Mouse (Mus musculus) hindbrain, embryonic 10.5 days (tissue): ENCODE measurements at regions not wholly inside any gene's neighbourhood (a gene's known extent, or its start where the extent isn't known, plus 50 kb on each side); places are given as distances from the start of the nearest gene placed in this dataset.

Experiments
- DNase-seq: peaks from one replicate; pipeline ENCODE4 v3.0.0-alpha.2; 2017; ENCODE audit warnings: low spot score
- H3K27ac ChIP-seq: fragments of 300-500 bp; sonication (generic); 2 replicates; pipeline ENCODE4 v1.5.1; 2016; ENCODE audit warnings: mild to moderate bottlenecking, moderate library complexity
- H3K27me3 ChIP-seq: fragments of 300-500 bp; sonication (generic); 2 replicates; pipeline ENCODE4 v1.6.1; 2016; ENCODE audit warnings: mild to moderate bottlenecking; ENCODE audit not compliant: poor library complexity, insufficient read depth, severe bottlenecking
- H3K36me3 ChIP-seq: fragments of 300-500 bp; sonication (generic); 2 replicates; pipeline ENCODE4 v1.6.1; 2016; ENCODE audit warnings: mild to moderate bottlenecking, moderate library complexity
- H3K4me1 ChIP-seq: fragments of 300-500 bp; sonication (generic); replicated peaks from 2 replicates; pipeline ENCODE4 v1.6.1; 2016; ENCODE audit warnings: mild to moderate bottlenecking
- H3K4me3 ChIP-seq: fragments of 300-500 bp; sonication (generic); 2 replicates; pipeline ENCODE4 v1.5.1; 2016; ENCODE audit warnings: mild to moderate bottlenecking, moderate library complexity
- H3K9me3 ChIP-seq: fragments of 300-500 bp; sonication (generic); 2 replicates; pipeline ENCODE4 v1.6.1; 2016; ENCODE audit warnings: mild to moderate bottlenecking, moderate library complexity
- WGBS: fragments of 180-500 bp; shearing (Covaris S2); methylation state at CpG from one replicate; pipeline ENCODE4 v1.1.7; 2016; 5-methylcytosine and 5-hydroxymethylcytosine counted together

GRCm38 (mm10) chr8:15394722-15395115, 348.8 kb upstream of the BB014433 start:
- Histone ChIP-seq H3K4me1 (0 out of 2 replicates have a peak, but pooled peaks cover 10% of the 10 kb centered on the region), H3K27ac (no peak overlapping the region), H3K36me3 (no peaks in the 10 kb centered on the region), H3K4me3 (no peak overlapping the region), H3K9me3 (no peaks in the 10 kb centered on the region), H3K27me3 (no peaks in the 10 kb centered on the region)
- peak; percentile 8 for DNase-seq
- WGBS = 59% methylated on average over 4 of the region's 4 CpGs

- WGBS = 56% methylated on average over 5 of the region's 5 CpGs
- 0 out of 2 replicates have a peak, but pooled peaks cover 10% of the 10 kb centered on the region for H3K4me1 ChIP-seq
- H3K36me3 ChIP-seq = no peaks in the 10 kb centered on the region
- DNase-seq = no peak
- H3K9me3 ChIP-seq = no peaks in the 10 kb centered on the region
- no peak overlapping the region for H3K4me3 ChIP-seq
- no peak overlapping the region for H3K27ac ChIP-seq
- no peaks in the 10 kb centered on the region for H3K27me3 ChIP-seq
Observed at GRCm38 (mm10) chr8:15393936-15394721, 348.3 kb upstream of the BB014433 start.

- no peak overlapping the region for H3K27ac ChIP-seq
- no peaks in the 10 kb centered on the region for H3K36me3 ChIP-seq
- 0 out of 2 replicates have a peak, but pooled peaks cover 10% of the 10 kb centered on the region for H3K4me1 ChIP-seq
- no peak overlapping the region for H3K4me3 ChIP-seq
- H3K9me3 ChIP-seq = no peaks in the 10 kb centered on the region
- DNase-seq = no peak
- 56% methylated on average over 4 of the region's 4 CpGs for WGBS
- H3K27me3 ChIP-seq = no peaks in the 10 kb centered on the region
Observed at GRCm38 (mm10) chr8:15392056-15392455, 346.2 kb upstream of the BB014433 start.

- Histone ChIP-seq H3K4me3 (no peak overlapping the region), H3K36me3 (no peaks in the 10 kb centered on the region), H3K9me3 (no peaks in the 10 kb centered on the region), H3K27me3 (no peaks in the 10 kb centered on the region), H3K4me1 (no peaks in the 10 kb centered on the region), H3K27ac (no peak overlapping the region)
- WGBS = 86% methylated on average over 5 of the region's 5 CpGs
- no peak for DNase-seq
Observed at GRCm38 (mm10) chr8:15388791-15389190, 342.9 kb upstream of the BB014433 start.

- no peak overlapping the region for H3K27ac ChIP-seq
- no peaks in the 10 kb centered on the region for H3K4me1 ChIP-seq
- no peaks in the 10 kb centered on the region for H3K27me3 ChIP-seq
- 86% methylated on average over 2 of the region's 2 CpGs for WGBS
- no peaks in the 10 kb centered on the region for H3K9me3 ChIP-seq
- no peak for DNase-seq
- H3K36me3 ChIP-seq = no peaks in the 10 kb centered on the region
- no peak overlapping the region for H3K4me3 ChIP-seq
Observed at GRCm38 (mm10) chr8:15367063-15367462, 321.2 kb upstream of the BB014433 start.

GRCm38 (mm10) chr8:15364546-15364945, 318.7 kb upstream of the BB014433 start:
- H3K4me1 ChIP-seq = no peaks in the 10 kb centered on the region
- no peak overlapping the region for H3K4me3 ChIP-seq
- no peaks in the 10 kb centered on the region for H3K36me3 ChIP-seq
- no peak overlapping the region for H3K27ac ChIP-seq
- DNase-seq = no peak
- WGBS = 98% methylated on average over 1 of the region's 1 CpGs
- H3K27me3 ChIP-seq = no peaks in the 10 kb centered on the region
- no peaks in the 10 kb centered on the region for H3K9me3 ChIP-seq

GRCm38 (mm10) chr8:15344151-15344550, 298.3 kb upstream of the BB014433 start:
- Histone ChIP-seq H3K27ac (no peak overlapping the region), H3K4me1 (no peaks in the 10 kb centered on the region)
- WGBS = 92% methylated on average over 5 of the region's 5 CpGs

GRCm38 (mm10) chr8:15343616-15344015, 297.7 kb upstream of the BB014433 start:
- H3K4me3 ChIP-seq = no peak overlapping the region
- H3K27me3 ChIP-seq = no peaks in the 10 kb centered on the region
- no peaks in the 10 kb centered on the region for H3K4me1 ChIP-seq
- H3K9me3 ChIP-seq = no peaks in the 10 kb centered on the region
- DNase-seq = no peak
- 84% methylated on average over 1 of the region's 1 CpGs for WGBS
- H3K36me3 ChIP-seq = no peaks in the 10 kb centered on the region
- no peak overlapping the region for H3K27ac ChIP-seq

More at GRCm38 (mm10) chr8:15344151-15344550, 298.3 kb upstream of the BB014433 start:
- H3K9me3 ChIP-seq = no peaks in the 10 kb centered on the region
- no peaks in the 10 kb centered on the region for H3K36me3 ChIP-seq
- DNase-seq = no peak
- H3K4me3 ChIP-seq = no peak overlapping the region
- H3K27me3 ChIP-seq = no peaks in the 10 kb centered on the region

- H3K4me3 ChIP-seq = no peak overlapping the region
- H3K36me3 ChIP-seq = no peaks in the 10 kb centered on the region
- no peak overlapping the region for H3K27ac ChIP-seq
- no peaks in the 10 kb centered on the region for H3K27me3 ChIP-seq
- no peaks in the 10 kb centered on the region for H3K9me3 ChIP-seq
- no peaks in the 10 kb centered on the region for H3K4me1 ChIP-seq
- WGBS = 88% methylated on average over 4 of the region's 4 CpGs
- no peak for DNase-seq
Observed at GRCm38 (mm10) chr8:15334532-15334931, 288.7 kb upstream of the BB014433 start.

GRCm38 (mm10) chr8:15327312-15327711, 281.4 kb upstream of the BB014433 start:
- WGBS = 40% methylated on average over 5 of the region's 5 CpGs
- no peak overlapping the region for H3K27ac ChIP-seq
- no peaks in the 10 kb centered on the region for H3K36me3 ChIP-seq
- peak; percentile 5 for DNase-seq
- no peaks in the 10 kb centered on the region for H3K27me3 ChIP-seq
- no peaks in the 10 kb centered on the region for H3K9me3 ChIP-seq
- H3K4me3 ChIP-seq = no peak overlapping the region
- H3K4me1 ChIP-seq = peaks cover 10% of the 10 kb centered on the region

- no peaks in the 10 kb centered on the region for H3K36me3 ChIP-seq
- peaks cover 10% of the 10 kb centered on the region for H3K4me1 ChIP-seq
- 89% methylated on average over 4 of the region's 4 CpGs for WGBS
- no peak overlapping the region for H3K4me3 ChIP-seq
- no peaks in the 10 kb centered on the region for H3K27me3 ChIP-seq
- DNase-seq = no peak
- H3K27ac ChIP-seq = no peak overlapping the region
- H3K9me3 ChIP-seq = no peaks in the 10 kb centered on the region
Observed at GRCm38 (mm10) chr8:15323421-15323820, 277.5 kb upstream of the BB014433 start.

- Histone ChIP-seq H3K36me3 (no peaks in the 10 kb centered on the region), H3K27me3 (no peaks in the 10 kb centered on the region), H3K4me1 (no peaks in the 10 kb centered on the region), H3K27ac (no peak overlapping the region), H3K9me3 (no peaks in the 10 kb centered on the region), H3K4me3 (no peak overlapping the region)
- no peak for DNase-seq
- WGBS = 91% methylated on average over 16 of the region's 16 CpGs
Observed at GRCm38 (mm10) chr8:15318082-15318816, 272.4 kb upstream of the BB014433 start.

GRCm38 (mm10) chr8:15313481-15313880, 267.6 kb upstream of the BB014433 start:
- DNase-seq = no peak
- H3K27ac ChIP-seq = no peak overlapping the region
- no peaks in the 10 kb centered on the region for H3K27me3 ChIP-seq
- H3K36me3 ChIP-seq = no peaks in the 10 kb centered on the region
- 85% methylated on average over 5 of the region's 5 CpGs for WGBS
- no peaks in the 10 kb centered on the region for H3K9me3 ChIP-seq
- H3K4me3 ChIP-seq = no peak overlapping the region
- H3K4me1 ChIP-seq = no peaks in the 10 kb centered on the region
